Mouse (Mus musculus): Measurements from ENCODE around the gene Tspan18. TPM values are rescaled to one million over a fixed set of nuclear protein-coding genes. Genes with fewer than 3 reads are reported as not detected.

Tspan18 gene
- polyA plus RNA-seq, 1 experiment from 2014 or later: 34.5 TPM

DNA sequence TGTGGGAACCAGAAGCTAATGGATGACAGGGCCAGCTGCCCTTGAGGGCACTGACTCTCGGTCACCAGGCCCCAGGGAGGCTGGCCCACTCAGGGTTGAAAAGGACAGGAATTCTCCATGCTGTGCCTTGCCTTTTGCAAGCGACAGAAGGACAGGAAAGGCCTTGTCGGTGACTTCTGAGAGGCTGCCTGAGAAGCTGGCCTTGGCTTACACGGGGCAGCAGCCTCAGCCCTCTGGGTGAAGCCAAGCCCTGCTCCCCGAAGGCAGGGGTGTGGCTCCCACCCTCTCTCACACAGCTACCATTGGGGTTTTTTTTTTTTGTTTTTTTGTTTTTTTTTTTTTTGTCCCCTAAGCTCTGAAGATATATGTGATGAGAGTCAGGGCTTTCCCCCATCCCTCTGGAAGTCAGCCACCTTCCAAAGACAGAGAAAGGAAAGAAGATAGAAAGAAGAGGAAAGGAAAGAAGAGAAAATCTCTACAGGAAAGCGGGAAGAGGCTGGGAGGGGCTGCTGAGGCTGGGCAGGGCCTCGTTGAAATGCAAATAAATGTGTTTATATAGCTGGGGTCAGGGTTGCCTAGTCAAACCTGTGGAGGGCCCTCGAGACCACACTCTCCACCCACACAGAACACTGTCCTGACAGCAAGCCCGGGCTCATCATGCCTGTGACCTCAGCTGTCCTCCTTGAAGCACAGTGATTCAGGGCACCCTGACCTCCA, 143.4 kb downstream of the Tspan18 start:
- peak overlapping the region; percentile 14; the same call in 1 of the 2 replicates for H3K9ac ChIP-seq (ENCODE audit: low read depth, low read length)
- no peak overlapping the region for H3K27ac ChIP-seq (replicated peaks; ENCODE audit: low read depth, low read length)
- H3K4me2 ChIP-seq (ENCODE audit: low read depth, low read length): no peak overlapping the region
- WGBS: 30% methylated on average over 9 of the region's 9 CpGs
- no peaks in the 10 kb centered on the region for H3K36me3 ChIP-seq (ENCODE audit: control insufficient read depth, insufficient read depth, low read length)
- 0 out of 2 replicates have a peak, but pooled peaks cover 4% of the 10 kb centered on the region for H3K4me1 ChIP-seq (ENCODE audit: control insufficient read depth, insufficient read depth, low read length)
- no peak overlapping the region for H3K4me3 ChIP-seq (ENCODE audit: low read depth, low read length)
- H3K9me3 ChIP-seq (ENCODE audit: control insufficient read depth, low read length): no peaks in the 10 kb centered on the region
- DNase-seq (ENCODE audit: low spot score) (peak; percentile 23), ATAC-seq (ENCODE audit: low read depth) (no peak)
- H3K27me3 ChIP-seq (replicated peaks; ENCODE audit: control insufficient read depth, insufficient read depth, low read length): 0 out of 2 replicates have a peak, but pooled peaks cover 7% of the 10 kb centered on the region

DNA sequence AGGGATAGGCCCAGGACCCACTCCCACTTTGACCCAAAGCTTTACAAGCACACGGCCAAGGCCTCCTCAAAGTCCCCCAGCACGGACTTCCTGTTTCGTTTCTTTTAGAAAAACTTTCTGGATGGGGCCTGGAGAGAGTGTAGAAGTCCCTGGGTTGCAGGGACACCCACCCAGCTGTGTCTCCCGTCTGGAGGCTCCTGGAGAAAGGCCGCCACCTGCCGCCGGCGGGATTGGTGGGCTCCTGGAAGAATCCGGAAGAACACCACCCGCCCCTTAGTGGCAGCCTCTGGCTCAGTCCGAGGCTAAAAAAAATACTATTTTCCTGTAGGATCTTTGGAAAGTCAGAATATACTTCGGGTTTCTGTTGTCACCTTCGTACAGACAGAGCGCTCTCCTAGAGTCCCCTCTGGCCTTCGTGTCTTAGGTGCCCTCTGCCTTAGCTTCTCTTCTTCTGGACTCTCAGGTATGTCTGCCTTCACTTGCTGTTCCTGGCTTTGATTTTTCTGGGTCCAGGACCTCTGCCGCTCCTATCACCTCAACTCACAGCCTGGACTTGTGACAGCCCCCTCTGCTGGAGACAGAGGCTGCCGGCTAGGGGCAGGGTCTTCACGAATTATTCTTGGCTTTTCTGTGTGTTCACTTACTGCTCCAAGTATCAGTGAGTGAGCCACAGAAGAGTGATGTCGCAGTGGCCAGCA, 145.4 kb downstream of the Tspan18 start:
- peak overlapping the region; percentile 72 for H3K9ac ChIP-seq (ENCODE audit: low read depth, low read length)
- H3K27ac ChIP-seq (replicated peaks; ENCODE audit: low read depth, low read length): peak overlapping the region; percentile 56; the same call in 1 of the 2 replicates
- peak; percentile 81 for DNase-seq (ENCODE audit: low spot score)
- no peaks in the 10 kb centered on the region for H3K36me3 ChIP-seq (ENCODE audit: control insufficient read depth, insufficient read depth, low read length)
- peak overlapping the region; percentile 68 for H3K4me3 ChIP-seq (ENCODE audit: low read depth, low read length)
- H3K9me3 ChIP-seq (ENCODE audit: control insufficient read depth, low read length): no peaks in the 10 kb centered on the region
- 7% methylated on average over 19 of the region's 19 CpGs for WGBS
- peak overlapping the region; percentile 96 for H3K4me2 ChIP-seq (ENCODE audit: low read depth, low read length)
- H3K27me3 ChIP-seq (replicated peaks; ENCODE audit: control insufficient read depth, insufficient read depth, low read length): 0 out of 2 replicates have a peak, but pooled peaks cover 7% of the 10 kb centered on the region
- ATAC-seq (ENCODE audit: low read depth): no peak
- 0 out of 2 replicates have a peak, but pooled peaks cover 4% of the 10 kb centered on the region for H3K4me1 ChIP-seq (ENCODE audit: control insufficient read depth, insufficient read depth, low read length)

DNA sequence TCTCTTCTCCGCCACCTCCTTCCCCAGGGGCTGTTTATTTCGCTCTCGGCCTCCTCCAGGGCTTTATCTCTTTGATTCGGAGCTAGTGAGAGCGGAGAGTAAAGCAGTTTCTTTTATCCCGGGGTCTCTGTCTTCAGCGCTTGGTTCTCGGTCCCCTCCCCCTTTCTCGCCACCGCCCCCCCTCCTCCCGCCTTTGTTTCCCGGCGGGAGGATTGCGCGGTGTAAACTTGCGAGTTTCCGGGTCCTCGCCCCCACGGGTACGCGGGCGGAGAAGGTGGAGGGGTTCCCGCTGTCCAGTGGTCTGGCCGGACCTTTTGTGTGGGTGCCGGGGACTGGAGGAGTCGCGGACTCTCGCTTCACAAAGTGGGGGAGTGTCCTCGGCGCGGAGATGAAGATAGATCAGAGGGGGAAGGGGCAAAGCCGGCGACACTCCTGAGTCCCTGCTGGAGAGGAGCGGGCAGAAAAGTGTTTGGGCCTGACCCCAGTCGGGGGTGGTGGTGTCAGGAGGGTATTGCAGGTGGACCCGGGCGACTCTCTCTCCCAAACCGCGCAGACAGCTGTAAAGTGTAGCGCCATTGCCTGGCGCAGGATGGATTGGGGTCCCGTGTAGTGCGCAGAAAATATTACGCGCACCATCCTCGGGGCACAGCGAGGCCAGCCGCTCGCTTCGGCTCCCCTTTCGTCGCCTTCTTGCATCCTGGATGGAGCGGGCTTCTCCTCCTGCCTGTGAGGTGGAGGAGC, 146.1 kb downstream of the Tspan18 start:
- H3K4me2 ChIP-seq (ENCODE audit: low read depth, low read length): peak overlapping the region; percentile 96
- H3K36me3 ChIP-seq (ENCODE audit: control insufficient read depth, insufficient read depth, low read length): no peaks in the 10 kb centered on the region
- DNase-seq (ENCODE audit: low spot score) (peak; percentile 29), ATAC-seq (ENCODE audit: low read depth) (0 out of 2 replicates have a peak, but pooled peaks have one; percentile 9)
- peak overlapping the region; percentile 56 for H3K27ac ChIP-seq (replicated peaks; ENCODE audit: low read depth, low read length)
- peak overlapping the region; percentile 72 for H3K9ac ChIP-seq (ENCODE audit: low read depth, low read length)
- under 1% methylated on average over 49 of the region's 53 CpGs for WGBS
- 0 out of 2 replicates have a peak, but pooled peaks cover 7% of the 10 kb centered on the region for H3K27me3 ChIP-seq (replicated peaks; ENCODE audit: control insufficient read depth, insufficient read depth, low read length)
- peak overlapping the region; percentile 68 for H3K4me3 ChIP-seq (ENCODE audit: low read depth, low read length)
- 0 out of 2 replicates have a peak, but pooled peaks cover 4% of the 10 kb centered on the region for H3K4me1 ChIP-seq (ENCODE audit: control insufficient read depth, insufficient read depth, low read length)
- H3K9me3 ChIP-seq (ENCODE audit: control insufficient read depth, low read length): no peaks in the 10 kb centered on the region

DNA sequence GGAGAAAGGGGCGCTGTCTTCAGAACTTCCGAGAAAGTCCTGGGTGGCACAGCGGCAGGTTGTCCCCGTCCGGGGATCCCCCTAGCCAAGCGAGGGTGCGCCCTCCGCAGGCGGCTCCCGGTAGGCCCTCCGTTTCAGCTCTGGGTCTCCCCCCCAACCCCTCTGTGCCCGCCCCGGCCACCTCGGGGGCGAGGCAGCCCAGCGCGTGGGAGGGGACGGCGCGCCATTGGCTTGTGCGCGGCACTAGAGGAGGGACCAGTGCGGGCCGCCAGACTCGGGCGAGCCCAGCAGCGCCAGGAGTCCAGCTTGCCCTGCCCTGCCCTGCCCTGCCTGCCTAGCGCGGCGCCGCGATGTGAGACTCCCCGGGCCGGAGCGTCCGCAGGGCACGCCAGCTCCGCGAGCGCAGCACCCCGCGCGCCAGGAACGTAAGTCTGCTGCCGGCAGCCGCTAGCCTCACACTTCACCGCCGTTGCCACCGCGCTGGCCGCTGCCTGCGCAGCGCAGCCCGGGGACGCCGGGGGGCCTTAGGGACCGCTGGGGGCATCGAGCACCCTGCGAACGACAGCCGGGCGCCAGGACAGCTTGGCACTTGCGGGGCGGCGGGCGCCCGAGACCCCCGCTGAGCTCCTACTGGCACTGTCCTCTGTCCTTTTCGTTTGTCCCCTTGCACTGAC, 146.8 kb downstream of the Tspan18 start, which contains the start of gene Trp53i11:
TSS of gene Trp53i11 (plus strand) at position 226 of the 674 bp plus-strand sequence.
- H3K27ac ChIP-seq (replicated peaks; ENCODE audit: low read depth, low read length): peak within 1 kb of the TSS; percentile 56
- H3K9me3 ChIP-seq (ENCODE audit: control insufficient read depth, low read length): no peaks in the 10 kb centered on the region
- H3K27me3 ChIP-seq (replicated peaks; ENCODE audit: control insufficient read depth, insufficient read depth, low read length): 0 out of 2 replicates have a peak, but pooled peaks cover 7% of the 10 kb centered on the region
- WGBS: under 1% methylated on average over 39 of the region's 69 CpGs
- peak within 1 kb of the TSS; percentile 68 for H3K4me3 ChIP-seq (ENCODE audit: low read depth, low read length)
- H3K4me2 ChIP-seq (ENCODE audit: low read depth, low read length): peak within 1 kb of the TSS; percentile 96
- DNase-seq (ENCODE audit: low spot score) (peak; percentile 90), ATAC-seq (ENCODE audit: low read depth) (peak; percentile 92)
- H3K36me3 ChIP-seq (ENCODE audit: control insufficient read depth, insufficient read depth, low read length): no peaks in the 10 kb centered on the region
- H3K4me1 ChIP-seq (ENCODE audit: control insufficient read depth, insufficient read depth, low read length): 0 out of 2 replicates have a peak, but pooled peaks cover 4% of the 10 kb centered on the region
- H3K9ac ChIP-seq (ENCODE audit: low read depth, low read length): peak within 1 kb of the TSS; percentile 72

DNA sequence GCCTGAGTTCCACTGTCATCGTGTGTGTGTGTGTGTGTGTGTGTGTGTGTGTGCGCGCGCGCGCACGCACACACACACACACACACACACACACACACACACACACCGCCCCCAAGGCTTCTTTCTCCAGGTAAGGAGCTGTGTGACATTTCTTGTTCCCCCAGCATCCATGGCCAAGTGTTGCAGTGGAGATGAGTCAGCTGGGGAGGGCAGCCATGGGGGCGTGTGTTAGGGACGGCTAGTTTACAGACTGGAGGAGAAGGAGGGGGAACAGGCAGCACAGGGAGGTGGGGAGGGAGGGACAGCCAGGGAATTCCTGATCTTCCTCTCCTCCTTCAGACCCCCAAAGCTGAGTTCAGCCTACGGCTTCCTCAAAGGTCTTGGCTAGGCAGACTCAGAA, 151.4 kb downstream of the Tspan18 start:
- peaks cover 28% of the 10 kb centered on the region for H3K27me3 ChIP-seq (replicated peaks; ENCODE audit: control insufficient read depth, insufficient read depth, low read length)

DNA sequence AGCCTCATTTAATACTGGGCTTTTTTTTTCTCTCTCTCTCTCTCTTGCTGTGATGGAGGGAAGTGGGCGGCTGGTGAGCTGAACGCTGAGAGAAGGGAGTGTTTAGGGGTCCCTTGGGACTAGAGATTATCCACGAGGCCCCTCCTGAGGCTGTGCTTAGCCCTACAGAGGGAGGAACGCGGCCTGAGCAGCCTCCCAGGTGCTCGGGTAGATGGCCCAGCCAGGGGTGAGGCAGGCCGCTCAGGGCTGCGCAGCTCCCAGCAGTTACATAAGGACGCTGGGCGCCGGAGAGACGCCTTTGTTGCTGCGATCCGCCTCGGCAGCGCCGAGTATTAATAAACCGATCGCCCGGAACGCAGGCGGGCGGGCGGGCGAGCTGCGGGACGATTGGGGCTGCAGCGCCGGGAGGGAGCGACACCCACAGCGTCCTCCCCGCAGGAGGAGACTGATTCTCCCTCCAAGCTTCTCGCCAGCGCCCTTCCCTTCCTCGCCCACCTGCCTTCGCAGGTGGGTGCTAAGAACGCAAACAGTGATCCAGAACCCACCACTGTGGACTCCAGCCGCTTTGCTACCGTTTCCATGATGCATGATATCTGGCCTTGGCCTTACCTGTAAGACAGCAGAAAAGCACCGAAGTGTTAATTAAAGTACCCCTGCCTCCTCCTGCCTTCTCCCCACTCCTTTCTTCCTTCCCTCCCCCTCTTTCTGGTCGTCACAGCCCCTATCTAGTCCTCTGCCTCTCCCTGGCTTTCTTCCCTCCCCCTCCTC, 154.0 kb downstream of the Tspan18 start:
- H3K4me2 ChIP-seq (ENCODE audit: low read depth, low read length): peak overlapping the region; percentile 56
- H3K4me3 ChIP-seq (ENCODE audit: low read depth, low read length): peak overlapping the region; percentile 32
- WGBS: 4% methylated on average over 32 of the region's 41 CpGs
- DNase-seq (ENCODE audit: low spot score) (peak; percentile 56), ATAC-seq (ENCODE audit: low read depth) (peak; percentile 31; the same call in 1 of the 2 replicates)
- H3K27me3 ChIP-seq (replicated peaks; ENCODE audit: control insufficient read depth, insufficient read depth, low read length): peaks cover 22% of the 10 kb centered on the region
- peaks cover 24% of the 10 kb centered on the region for H3K4me1 ChIP-seq (ENCODE audit: control insufficient read depth, insufficient read depth, low read length)
- H3K36me3 ChIP-seq (ENCODE audit: control insufficient read depth, insufficient read depth, low read length): no peaks in the 10 kb centered on the region
- peak overlapping the region; percentile 54 for H3K9ac ChIP-seq (ENCODE audit: low read depth, low read length)
- H3K27ac ChIP-seq (replicated peaks; ENCODE audit: low read depth, low read length): no peak overlapping the region
- H3K9me3 ChIP-seq (ENCODE audit: control insufficient read depth, low read length): no peaks in the 10 kb centered on the region

More for the DNA sequence above, 151.4 kb downstream of the Tspan18 start:
- WGBS: 75% methylated on average over 10 of the region's 11 CpGs
- Histone ChIP-seq H3K36me3 (ENCODE audit: control insufficient read depth, insufficient read depth, low read length) (no peaks in the 10 kb centered on the region), H3K4me1 (ENCODE audit: control insufficient read depth, insufficient read depth, low read length) (peaks cover 5% of the 10 kb centered on the region; the same call in 1 of the 2 replicates), H3K9me3 (ENCODE audit: control insufficient read depth, low read length) (no peaks in the 10 kb centered on the region), H3K4me3 (ENCODE audit: low read depth, low read length) (no peak overlapping the region), H3K9ac (ENCODE audit: low read depth, low read length) (no peak overlapping the region), H3K27ac (replicated peaks; ENCODE audit: low read depth, low read length) (no peak overlapping the region), H3K4me2 (ENCODE audit: low read depth, low read length) (no peak overlapping the region)
- DNase-seq (ENCODE audit: low spot score) (no peak), ATAC-seq (ENCODE audit: low read depth) (no peak)

DNA sequence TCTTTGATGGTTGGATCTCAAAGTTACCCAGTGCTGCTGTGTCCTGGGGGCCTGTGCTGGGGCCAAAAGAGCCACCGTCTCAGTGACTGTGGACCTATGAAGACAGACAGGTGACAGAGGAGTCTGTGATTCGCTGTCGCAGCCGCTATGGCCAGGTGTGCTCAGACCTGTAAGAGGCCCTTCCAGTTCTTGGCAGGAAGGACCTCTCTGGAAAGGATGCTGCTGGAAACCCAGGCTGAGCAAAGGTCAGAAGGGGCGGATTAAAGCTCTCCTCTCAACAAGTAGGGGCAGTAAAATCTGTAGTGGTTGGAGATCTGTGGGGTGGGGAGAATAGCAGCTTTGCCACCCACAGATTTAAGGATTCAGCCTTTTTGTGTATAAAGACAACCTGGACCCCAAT, 154.7 kb downstream of the Tspan18 start:
- no peak for ATAC-seq (ENCODE audit: low read depth)
- DNase-seq (ENCODE audit: low spot score): no peak
- peaks cover 22% of the 10 kb centered on the region for H3K27me3 ChIP-seq (replicated peaks; ENCODE audit: control insufficient read depth, insufficient read depth, low read length)
- 54% methylated on average over 5 of the region's 5 CpGs for WGBS
- H3K9me3 ChIP-seq (ENCODE audit: control insufficient read depth, low read length): no peaks in the 10 kb centered on the region
- H3K9ac ChIP-seq (ENCODE audit: low read depth, low read length): no peak overlapping the region
- H3K4me3 ChIP-seq (ENCODE audit: low read depth, low read length): no peak overlapping the region
- no peak overlapping the region for H3K27ac ChIP-seq (replicated peaks; ENCODE audit: low read depth, low read length)
- no peaks in the 10 kb centered on the region for H3K36me3 ChIP-seq (ENCODE audit: control insufficient read depth, insufficient read depth, low read length)
- peaks cover 25% of the 10 kb centered on the region for H3K4me1 ChIP-seq (ENCODE audit: control insufficient read depth, insufficient read depth, low read length)
- H3K4me2 ChIP-seq (ENCODE audit: low read depth, low read length): no peak overlapping the region

Measured in embryonic facial prominence, embryonic 14.5 days (tissue).